23 mouse cellular contexts compared by ENCODE assay signal in the genomic region with DNA sequence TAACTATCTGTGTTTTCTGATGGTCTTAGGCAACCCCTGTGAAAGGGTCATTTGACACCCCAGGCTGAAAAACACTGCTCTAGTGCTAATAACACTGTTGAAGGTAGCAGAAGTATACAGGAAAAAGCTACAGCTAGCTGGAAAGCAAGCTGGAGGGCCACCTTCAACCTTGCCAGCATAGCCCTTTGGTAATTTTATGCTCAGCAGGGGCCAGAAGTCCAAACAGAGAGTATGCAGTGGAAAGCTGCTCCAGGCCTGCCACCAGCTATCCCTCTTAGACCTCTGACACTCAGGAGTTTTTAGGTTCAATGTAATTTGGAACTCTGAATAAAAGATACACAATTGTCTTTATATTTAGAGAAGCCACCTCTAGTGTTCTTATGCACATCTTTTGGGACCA. TPM values are rescaled to one million over a fixed set of nuclear protein-coding genes. Genes with fewer than 3 reads are reported as not detected.
A peak's percentile ranks its signal among the peaks of the same experiment; 100 is the strongest.
DNase-seq lines count a peak whose midpoint lies in the region; TF ChIP-seq lines count a peak whose summit lies in the region.
"Had no signal": no experiment of that assay in that cellular context is flagged by ENCODE, and none has a peak within 500 bp of the region (broad histone marks: within the 10 kb centered on the region; RNA-seq: fewer than 3 reads in every experiment).

No protein-coding gene starts in this region.

- peaks cover 5% of the 10 kb centered on the region for H3K4me1 ChIP-seq in kidney, adult 2 months (ENCODE audit: control insufficient read depth, insufficient read depth, low read length)
- H3K4me1 ChIP-seq: forebrain, embryonic 10.5 days; forebrain, embryonic 13.5 days; heart, embryonic 10.5 days; heart, embryonic 13.5 days; hindbrain, embryonic 12.5 days; hindbrain, embryonic 15.5 days had no signal

- intact Hi-C loops in heart, postnatal 36 days (cut with DNase I): no loop called here

- H3K27ac ChIP-seq in kidney, adult 2 months (ENCODE audit: insufficient read depth, low read depth, low read length): no peak overlapping the region
- H3K27ac ChIP-seq: forebrain, embryonic 10.5 days; forebrain, embryonic 13.5 days; heart, adult 2 months; heart, embryonic 10.5 days; heart, embryonic 13.5 days; hindbrain, embryonic 12.5 days; hindbrain, embryonic 15.5 days had no signal

- no peak for TF ChIP-seq POLR2A in kidney, adult 2 months (IDR thresholded peaks at IDR 0.05; ENCODE audit: low read depth, low read length)

- H3K4me3 ChIP-seq in kidney, adult 2 months (ENCODE audit: insufficient read depth, low read depth, low read length): no peak overlapping the region
- H3K4me3 ChIP-seq: forebrain, embryonic 10.5 days; forebrain, embryonic 13.5 days; heart, adult 2 months; heart, embryonic 10.5 days; heart, embryonic 13.5 days; hindbrain, embryonic 12.5 days; hindbrain, embryonic 15.5 days had no signal

- peak; percentile 58 for DNase-seq in kidney, adult 2 months
- DNase-seq in kidney, postnatal 4 days: no peak
- DNase-seq in kidney, adult 9 months: peak; percentile 53
- peak; percentile 10 for DNase-seq in kidney, postnatal 10 days
- peak; percentile 37 to 53 for DNase-seq in kidney, postnatal 36 days
- DNase-seq in heart, postnatal 36 days: no peak
- DNase-seq: adrenal gland, adult 8-10 months; adrenal gland, postnatal 25 days; cerebellum, adult 11-12 months; cerebellum, adult 8-10 months; cerebellum, postnatal 10 days; cerebellum, postnatal 36 days; gastrocnemius, postnatal 10 days; gastrocnemius, postnatal 36 days; heart, adult 2 months; heart, postnatal 14 days had no signal

- H3K36me3 ChIP-seq in kidney, adult 2 months (ENCODE audit: control insufficient read depth, insufficient read depth, low read length): no peaks in the 10 kb centered on the region
- H3K36me3 ChIP-seq: forebrain, embryonic 10.5 days; heart, embryonic 10.5 days; heart, embryonic 13.5 days; hindbrain, embryonic 12.5 days; hindbrain, embryonic 15.5 days had no signal

- no peak for TF ChIP-seq CTCF in kidney, adult 2 months (conservative IDR thresholded peaks at IDR 0.05; ENCODE audit: insufficient read depth, insufficient read length, low read depth, low read length)

- no peaks in the 10 kb centered on the region for H3K27me3 ChIP-seq in kidney, adult 2 months (replicated peaks; ENCODE audit: control insufficient read depth, insufficient read depth, low read length)
- H3K27me3 ChIP-seq: forebrain, embryonic 13.5 days; heart, embryonic 13.5 days; hindbrain, embryonic 12.5 days; hindbrain, embryonic 15.5 days had no signal

RNA-seq across cellular contexts. Expression of gene Cp, which starts 26.0 kb away (rescaled TPM):
- polyA plus RNA-seq in kidney, adult 2 months (2012; rRNA removed): 17.7 and 18.9 TPM in 2 replicates
- 10 to 100 TPM; 31.6 to 39.3 TPM for total RNA-seq in heart, postnatal 36 days (2021)
- total RNA-seq: hematopoietic stem cell, adult 5-6 weeks had no signal

RNA-seq across cellular contexts. Expression of gene Hps3, which starts 52.3 kb away (rescaled TPM):
- 13.8 and 26.4 TPM in 2 replicates for polyA plus RNA-seq in kidney, adult 2 months (2012; rRNA removed)
- 1 to 10 TPM; 7.6 to 8.7 TPM for total RNA-seq in heart, postnatal 36 days (2021)

Comparison
In these comparisons a context has a peak if more than half of its experiments do, and no peak if none do; other contexts are left out.
1. DNase-seq: peak in kidney, adult 2 months (single experiment), kidney, adult 9 months (single experiment), kidney, postnatal 10 days (single experiment) and kidney, postnatal 36 days (2 of 2); none in kidney, postnatal 4 days (0 of 2) and heart, postnatal 36 days (0 of 2).